Mouse (Mus musculus) 416B (cell line): ENCODE measurements at regions not wholly inside any gene's neighbourhood (a gene's known extent, or its start where the extent isn't known, plus 50 kb on each side); places are given as distances from the start of the nearest gene placed in this dataset.

Experiments used
- DNase-seq: peaks from one replicate; pipeline ENCODE4 v3.0.0; 2011; ENCODE audit warnings: low read depth

- DNase-seq: no peak
These were observed 1588.7 kb upstream of the Got2 start for GRCm38 (mm10) chr8:97477098-97477457.

GRCm38 (mm10) chr8:97476430-97477097 lies 1588.2 kb upstream of the Got2 start:
- DNase-seq: no peak

- DNase-seq: no peak
These were observed 1585.0 kb upstream of the Got2 start for GRCm38 (mm10) chr8:97473326-97473725.

- DNase-seq: no peak
These were observed 1573.1 kb upstream of the Got2 start for GRCm38 (mm10) chr8:97461478-97461877.

GRCm38 (mm10) chr8:97447696-97448095 lies 1559.3 kb upstream of the Got2 start:
- no peak for DNase-seq

GRCm38 (mm10) chr8:97441483-97441882 lies 1553.1 kb upstream of the Got2 start:
- DNase-seq: no peak

- DNase-seq: no peak
These were observed 1545.2 kb upstream of the Got2 start for GRCm38 (mm10) chr8:97433584-97433983.

- no peak for DNase-seq
These were observed 1543.1 kb upstream of the Got2 start for GRCm38 (mm10) chr8:97431467-97431866.

- DNase-seq: no peak
These were observed 1534.0 kb upstream of the Got2 start for GRCm38 (mm10) chr8:97422331-97422730.

GRCm38 (mm10) chr8:97414742-97415141 lies 1526.4 kb upstream of the Got2 start:
- DNase-seq: no peak

- DNase-seq: no peak
These were observed 1515.0 kb upstream of the Got2 start for GRCm38 (mm10) chr8:97403308-97403707.

- DNase-seq: no peak
These were observed 1509.0 kb upstream of the Got2 start for GRCm38 (mm10) chr8:97397327-97397719.

GRCm38 (mm10) chr8:97396634-97397326 lies 1508.4 kb upstream of the Got2 start:
- DNase-seq: no peak

GRCm38 (mm10) chr8:97389651-97390050 lies 1501.3 kb upstream of the Got2 start:
- no peak for DNase-seq

- no peak for DNase-seq
These were observed 1500.8 kb upstream of the Got2 start for GRCm38 (mm10) chr8:97389149-97389548.

- no peak for DNase-seq
These were observed 1486.8 kb upstream of the Got2 start for GRCm38 (mm10) chr8:97374911-97375771.

- DNase-seq: no peak
These were observed 1458.3 kb upstream of the Got2 start for GRCm38 (mm10) chr8:97346630-97347029.

GRCm38 (mm10) chr8:97315497-97315896 lies 1427.2 kb upstream of the Got2 start:
- DNase-seq: no peak

GRCm38 (mm10) chr8:97308304-97308703 lies 1420.0 kb upstream of the Got2 start:
- peak; percentile 0 for DNase-seq

- no peak for DNase-seq
These were observed 1382.2 kb upstream of the Got2 start for GRCm38 (mm10) chr8:97270582-97270981.

GRCm38 (mm10) chr8:97260964-97261363 lies 1372.6 kb upstream of the Got2 start:
- DNase-seq: no peak

- no peak for DNase-seq
These were observed 1365.8 kb upstream of the Got2 start for GRCm38 (mm10) chr8:97254169-97254568.

- DNase-seq: no peak
These were observed 1363.9 kb upstream of the Got2 start for GRCm38 (mm10) chr8:97252232-97252631.
